Mouse (Mus musculus): Measurements from ENCODE around the gene Rufy1.

- TF ChIP-seq CTCF (IDR thresholded peaks at IDR 0.05; ENCODE audit: low read depth, low read length) (no peak), GATA2 (IDR thresholded peaks at IDR 0.05; ENCODE audit: borderline replicate concordance, low read depth, low read length) (no peak), GATA1 (IDR thresholded peaks at IDR 0.05; ENCODE audit: borderline replicate concordance, low read length) (no peak), POLR2AphosphoS5 (IDR thresholded peaks at IDR 0.05; ENCODE audit: insufficient replicate concordance, low read depth, low read length) (no peak)
These were observed 78.7 kb downstream of the Rufy1 start for GRCm38 (mm10) chr11:50352177-50352576.

Measured in G1E (cell line).